In the genomic region with DNA sequence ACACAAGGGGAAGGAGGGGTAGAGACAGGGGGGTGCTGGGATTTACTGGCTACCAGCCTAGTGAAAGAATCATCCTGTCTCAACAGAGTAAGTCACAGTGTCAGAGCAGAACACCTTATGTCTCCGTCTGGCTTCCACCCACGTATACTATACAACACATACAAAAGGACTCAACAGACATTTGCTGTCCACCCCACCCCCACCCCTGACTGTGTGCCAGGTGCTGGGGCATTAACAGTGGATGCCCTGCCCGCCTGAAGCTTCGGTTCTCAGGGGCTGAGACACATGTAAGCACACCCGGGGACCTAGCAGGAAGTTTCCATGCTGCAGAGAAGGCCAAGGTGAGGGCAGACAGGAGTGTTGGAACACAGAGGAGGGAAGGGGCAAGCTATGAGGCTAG, we compare ENCODE assay signal across 12 mouse cellular contexts.
"Had no signal": no experiment of that assay in that cellular context is flagged by ENCODE, and none has a peak within 500 bp of the region (broad histone marks: within the 10 kb centered on the region; RNA-seq: fewer than 3 reads in every experiment).

No protein-coding gene starts in this region.

- DNase-seq: kidney, postnatal 14 days; lung, postnatal 14 days; midbrain, embryonic 14.5 days; right cerebral cortex, adult 18-20 months; thymus, postnatal 4 days had no signal

- H3K9me3 ChIP-seq: limb, embryonic 15.5 days; liver, embryonic 12.5 days; lung, embryonic 15.5 days; midbrain, embryonic 10.5 days; neural tube, embryonic 15.5 days had no signal

- H3K4me2 ChIP-seq: limb, embryonic 15.5 days; liver, embryonic 12.5 days; lung, embryonic 15.5 days; neural tube, embryonic 15.5 days had no signal

- H3K27ac ChIP-seq: left cerebral cortex, adult 2 months; limb, embryonic 15.5 days; liver, embryonic 12.5 days; lung, embryonic 15.5 days; midbrain, embryonic 10.5 days; neural tube, embryonic 15.5 days had no signal

- H3K36me3 ChIP-seq: limb, embryonic 15.5 days; lung, embryonic 15.5 days; midbrain, embryonic 10.5 days; neural tube, embryonic 15.5 days had no signal

- H3K27me3 ChIP-seq: limb, embryonic 15.5 days; liver, embryonic 12.5 days; lung, embryonic 15.5 days; neural tube, embryonic 15.5 days had no signal

- H3K4me3 ChIP-seq: left cerebral cortex, adult 2 months; limb, embryonic 15.5 days; liver, embryonic 12.5 days; lung, embryonic 15.5 days; midbrain, embryonic 10.5 days; myocyte; neural tube, embryonic 15.5 days had no signal

- H3K9ac ChIP-seq: limb, embryonic 15.5 days; liver, embryonic 12.5 days; lung, embryonic 15.5 days; neural tube, embryonic 15.5 days had no signal

- ATAC-seq: liver, embryonic 12.5 days had no signal
